Mouse (Mus musculus): ENCODE measurements around the gene Shisa2. TPM values are rescaled to one million over a fixed set of nuclear protein-coding genes. Genes with fewer than 3 reads are reported as not detected.

Shisa2 gene
- 7.1 and 8.7 TPM in 2 replicates for polyA plus RNA-seq (2015; fragmentation: Nextera tagmentation; extraction: Ambion mirVana)

DNA sequence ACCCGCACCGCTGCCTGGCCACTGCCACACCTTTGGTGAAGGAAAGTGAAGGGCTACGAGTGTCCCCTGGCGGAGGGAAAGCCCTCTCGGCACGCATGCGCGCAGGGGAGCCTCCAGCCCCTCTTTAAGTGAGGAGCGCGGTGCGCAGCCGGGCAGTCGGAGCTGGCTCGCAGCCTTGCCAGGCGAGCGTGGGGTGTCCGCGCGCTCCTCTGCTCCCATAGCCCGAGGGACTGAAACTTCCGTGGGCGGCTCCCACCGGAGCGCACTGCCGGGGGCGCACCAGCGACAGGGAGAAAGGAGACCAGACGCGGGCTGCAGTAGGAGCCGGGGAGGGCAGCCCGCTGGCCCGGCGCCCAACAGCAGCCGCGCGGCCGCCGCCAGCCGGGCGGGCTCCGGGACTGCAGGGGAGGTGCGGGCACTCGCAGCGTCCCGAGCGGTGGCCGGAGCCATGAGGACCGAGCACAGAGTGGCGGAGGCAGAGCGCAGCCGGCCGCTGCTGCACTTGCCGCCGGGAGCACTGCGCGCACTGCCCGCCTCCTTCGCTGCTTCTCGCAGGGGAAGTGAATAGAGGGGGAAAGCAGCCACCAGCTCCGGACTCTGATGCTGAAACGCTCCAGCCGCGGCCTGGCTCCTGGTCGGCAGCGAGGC lies at the start of gene Shisa2:
Shisa2 (plus strand) TSS at position 151 of the 648 bp plus-strand sequence.
- peak within 1 kb of the TSS; percentile 82 for H3K27ac ChIP-seq (ENCODE audit: low read length)
- peak within 1 kb of the TSS; percentile 73 for H3K9ac ChIP-seq (ENCODE audit: low read length)
- peak within 1 kb of the TSS; percentile 86 for H3K4me2 ChIP-seq (ENCODE audit: low read depth, low read length)
- peaks cover 19% of the 10 kb centered on the region for H3K4me1 ChIP-seq (replicated peaks; ENCODE audit: control insufficient read depth, insufficient read depth, low read length)
- peaks cover 8% of the 10 kb centered on the region; the same call in 1 of the 2 replicates for H3K27me3 ChIP-seq (ENCODE audit: control insufficient read depth, insufficient read depth, low read depth, low read length)
- H3K4me3 ChIP-seq (ENCODE audit: low read length) = peak within 1 kb of the TSS; percentile 71
- no peaks in the 10 kb centered on the region for H3K36me3 ChIP-seq (ENCODE audit: control insufficient read depth, insufficient read depth, low read length)
- under 1% methylated on average over 54 of the region's 65 CpGs for WGBS
- no peaks in the 10 kb centered on the region for H3K9me3 ChIP-seq (ENCODE audit: control insufficient read depth, low read length)
- peak; percentile 85 for ATAC-seq (ENCODE audit: low read depth)

DNA sequence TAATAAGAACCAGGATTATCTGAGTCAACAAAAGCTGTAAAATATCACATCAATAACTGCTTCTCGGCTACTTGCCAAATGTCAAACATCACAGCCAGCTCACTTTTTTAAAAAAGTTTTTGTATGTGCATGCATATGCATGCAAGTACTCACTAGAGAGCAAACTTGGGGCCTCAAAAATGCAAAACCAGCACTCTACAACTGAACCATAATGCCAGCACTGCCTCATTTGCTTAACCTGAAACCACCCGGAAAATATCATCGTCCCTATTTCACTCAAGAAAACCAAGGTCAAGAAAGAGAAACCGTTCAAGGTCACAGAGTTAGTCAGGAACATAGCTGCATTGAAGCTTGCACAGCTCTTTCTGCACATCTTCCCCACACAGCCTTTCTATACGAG lies 48.7 kb upstream of the Shisa2 start:
- Histone ChIP-seq H3K4me3 (ENCODE audit: low read length) (no peak overlapping the region), H3K4me1 (replicated peaks; ENCODE audit: control insufficient read depth, insufficient read depth, low read length) (no peaks in the 10 kb centered on the region), H3K27me3 (ENCODE audit: control insufficient read depth, insufficient read depth, low read depth, low read length) (no peaks in the 10 kb centered on the region), H3K36me3 (ENCODE audit: control insufficient read depth, insufficient read depth, low read length) (peaks cover 12% of the 10 kb centered on the region), H3K27ac (ENCODE audit: low read length) (no peak overlapping the region), H3K9ac (ENCODE audit: low read length) (no peak overlapping the region), H3K4me2 (ENCODE audit: low read depth, low read length) (no peak overlapping the region), H3K9me3 (ENCODE audit: control insufficient read depth, low read length) (no peaks in the 10 kb centered on the region)
- 89% methylated on average over 5 of the region's 5 CpGs for WGBS
- ATAC-seq (ENCODE audit: low read depth) = no peak

GRCm38 (mm10) chr14:59590614-59591013 lies 34.5 kb upstream of the Shisa2 start:
- ATAC-seq (ENCODE audit: low read depth) = no peak
- no peaks in the 10 kb centered on the region for H3K4me1 ChIP-seq (replicated peaks; ENCODE audit: control insufficient read depth, insufficient read depth, low read length)
- H3K4me3 ChIP-seq (ENCODE audit: low read length) = no peak overlapping the region
- no peaks in the 10 kb centered on the region for H3K9me3 ChIP-seq (ENCODE audit: control insufficient read depth, low read length)
- no peak overlapping the region for H3K27ac ChIP-seq (ENCODE audit: low read length)
- H3K9ac ChIP-seq (ENCODE audit: low read length) = no peak overlapping the region
- H3K36me3 ChIP-seq (ENCODE audit: control insufficient read depth, insufficient read depth, low read length) = peaks cover 39% of the 10 kb centered on the region
- WGBS = 55% methylated on average over 1 of the region's 1 CpGs
- no peak overlapping the region for H3K4me2 ChIP-seq (ENCODE audit: low read depth, low read length)
- H3K27me3 ChIP-seq (ENCODE audit: control insufficient read depth, insufficient read depth, low read depth, low read length) = no peaks in the 10 kb centered on the region

DNA sequence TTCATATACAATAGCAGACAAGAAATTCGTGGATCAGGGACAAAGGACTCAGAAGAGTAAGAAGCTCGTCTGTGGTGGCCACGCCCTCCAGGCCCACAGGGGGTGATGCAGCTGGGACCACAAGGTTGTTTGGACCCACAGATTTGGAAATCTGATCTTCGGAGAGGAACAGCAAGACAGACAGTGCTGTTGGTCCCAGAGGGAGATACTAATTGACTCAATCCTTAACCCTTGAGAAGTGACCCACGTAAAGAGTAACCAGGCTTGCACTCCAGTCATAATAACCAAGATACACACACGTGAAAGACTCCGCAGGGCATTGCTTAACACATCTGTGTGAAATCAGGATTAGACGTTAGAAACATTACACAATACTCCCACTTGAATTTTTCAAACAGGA lies 33.2 kb upstream of the Shisa2 start:
- no peaks in the 10 kb centered on the region for H3K27me3 ChIP-seq (ENCODE audit: control insufficient read depth, insufficient read depth, low read depth, low read length)
- WGBS = 83% methylated on average over 8 of the region's 8 CpGs
- peaks cover 4% of the 10 kb centered on the region for H3K4me1 ChIP-seq (replicated peaks; ENCODE audit: control insufficient read depth, insufficient read depth, low read length)
- no peaks in the 10 kb centered on the region for H3K9me3 ChIP-seq (ENCODE audit: control insufficient read depth, low read length)
- no peak overlapping the region for H3K4me3 ChIP-seq (ENCODE audit: low read length)
- ATAC-seq (ENCODE audit: low read depth) = no peak
- H3K9ac ChIP-seq (ENCODE audit: low read length) = no peak overlapping the region
- H3K4me2 ChIP-seq (ENCODE audit: low read depth, low read length) = no peak overlapping the region
- H3K36me3 ChIP-seq (ENCODE audit: control insufficient read depth, insufficient read depth, low read length) = peaks cover 32% of the 10 kb centered on the region
- H3K27ac ChIP-seq (ENCODE audit: low read length) = no peak overlapping the region

GRCm38 (mm10) chr14:59592593-59592992 lies 32.5 kb upstream of the Shisa2 start:
- Histone ChIP-seq H3K36me3 (ENCODE audit: control insufficient read depth, insufficient read depth, low read length) (peaks cover 32% of the 10 kb centered on the region), H3K9me3 (ENCODE audit: control insufficient read depth, low read length) (no peaks in the 10 kb centered on the region), H3K27me3 (ENCODE audit: control insufficient read depth, insufficient read depth, low read depth, low read length) (no peaks in the 10 kb centered on the region), H3K4me2 (ENCODE audit: low read depth, low read length) (no peak overlapping the region), H3K9ac (ENCODE audit: low read length) (no peak overlapping the region), H3K4me1 (replicated peaks; ENCODE audit: control insufficient read depth, insufficient read depth, low read length) (peaks cover 6% of the 10 kb centered on the region), H3K27ac (ENCODE audit: low read length) (no peak overlapping the region), H3K4me3 (ENCODE audit: low read length) (no peak overlapping the region)
- ATAC-seq (ENCODE audit: low read depth) = no peak
- WGBS = 90% methylated on average over 3 of the region's 3 CpGs

GRCm38 (mm10) chr14:59594988-59595387 lies 30.1 kb upstream of the Shisa2 start:
- no peaks in the 10 kb centered on the region for H3K9me3 ChIP-seq (ENCODE audit: control insufficient read depth, low read length)
- H3K27me3 ChIP-seq (ENCODE audit: control insufficient read depth, insufficient read depth, low read depth, low read length) = no peaks in the 10 kb centered on the region
- H3K4me3 ChIP-seq (ENCODE audit: low read length) = no peak overlapping the region
- peaks cover 15% of the 10 kb centered on the region for H3K36me3 ChIP-seq (ENCODE audit: control insufficient read depth, insufficient read depth, low read length)
- ATAC-seq (ENCODE audit: low read depth) = no peak
- WGBS = 91% methylated on average over 3 of the region's 3 CpGs
- H3K9ac ChIP-seq (ENCODE audit: low read length) = no peak overlapping the region
- no peak overlapping the region for H3K4me2 ChIP-seq (ENCODE audit: low read depth, low read length)
- H3K27ac ChIP-seq (ENCODE audit: low read length) = no peak overlapping the region
- H3K4me1 ChIP-seq (replicated peaks; ENCODE audit: control insufficient read depth, insufficient read depth, low read length) = peaks cover 11% of the 10 kb centered on the region

GRCm38 (mm10) chr14:59597398-59598259 lies 27.5 kb upstream of the Shisa2 start, which contains the start of gene Cdadc1:
Gene Cdadc1 (minus strand): TSS chr14:59597959.
- peak; percentile 91 for ATAC-seq (ENCODE audit: low read depth)
- peak within 1 kb of the TSS; percentile 81 for H3K4me3 ChIP-seq (ENCODE audit: low read length)
- no peaks in the 10 kb centered on the region for H3K9me3 ChIP-seq (ENCODE audit: control insufficient read depth, low read length)
- H3K4me1 ChIP-seq (replicated peaks; ENCODE audit: control insufficient read depth, insufficient read depth, low read length) = peaks cover 11% of the 10 kb centered on the region
- under 1% methylated on average over 37 of the region's 48 CpGs for WGBS
- peak within 1 kb of the TSS; percentile 35; the same call in 1 of the 2 replicates for H3K27ac ChIP-seq (ENCODE audit: low read length)
- peaks cover 6% of the 10 kb centered on the region for H3K36me3 ChIP-seq (ENCODE audit: control insufficient read depth, insufficient read depth, low read length)
- no peaks in the 10 kb centered on the region for H3K27me3 ChIP-seq (ENCODE audit: control insufficient read depth, insufficient read depth, low read depth, low read length)
- peak within 1 kb of the TSS; percentile 83 for H3K9ac ChIP-seq (ENCODE audit: low read length)
- H3K4me2 ChIP-seq (ENCODE audit: low read depth, low read length) = peak within 1 kb of the TSS; percentile 83

DNA sequence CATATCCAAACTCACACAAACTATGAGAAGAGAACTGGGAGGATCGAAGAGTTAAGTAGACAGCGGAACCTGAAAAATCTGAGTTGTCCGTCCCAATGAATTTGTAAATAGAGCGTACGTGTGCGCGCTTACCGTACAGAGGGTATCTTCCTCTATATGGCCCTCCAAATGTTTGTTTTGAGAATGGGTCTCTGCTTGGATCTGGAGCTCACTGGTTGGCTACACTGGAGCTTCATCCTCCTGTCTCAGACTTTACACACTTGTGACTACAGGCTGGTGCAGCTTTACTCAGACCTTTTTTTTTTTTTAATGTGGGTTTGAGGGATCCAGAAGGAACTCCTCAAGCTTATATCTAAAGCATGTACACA lies 26.9 kb upstream of the Shisa2 start:
- H3K27ac ChIP-seq (ENCODE audit: low read length) = peak overlapping the region; percentile 35; the same call in 1 of the 2 replicates

GRCm38 (mm10) chr14:59604002-59604645 lies 21.0 kb upstream of the Shisa2 start:
- no peak for ATAC-seq (ENCODE audit: low read depth)
- Histone ChIP-seq H3K9ac (ENCODE audit: low read length) (no peak overlapping the region), H3K9me3 (ENCODE audit: control insufficient read depth, low read length) (no peaks in the 10 kb centered on the region), H3K27me3 (ENCODE audit: control insufficient read depth, insufficient read depth, low read depth, low read length) (peaks cover 2% of the 10 kb centered on the region; the same call in 1 of the 2 replicates), H3K27ac (ENCODE audit: low read length) (no peak overlapping the region), H3K4me1 (replicated peaks; ENCODE audit: control insufficient read depth, insufficient read depth, low read length) (no peaks in the 10 kb centered on the region), H3K36me3 (ENCODE audit: control insufficient read depth, insufficient read depth, low read length) (no peaks in the 10 kb centered on the region), H3K4me2 (ENCODE audit: low read depth, low read length) (no peak overlapping the region), H3K4me3 (ENCODE audit: low read length) (no peak overlapping the region)
- 48% methylated on average over 5 of the region's 5 CpGs for WGBS

More for the DNA sequence above, 26.9 kb upstream of the Shisa2 start:
- H3K9ac ChIP-seq (ENCODE audit: low read length) = peak overlapping the region; percentile 83
- peaks cover 11% of the 10 kb centered on the region for H3K4me1 ChIP-seq (replicated peaks; ENCODE audit: control insufficient read depth, insufficient read depth, low read length)
- peak; percentile 36 for ATAC-seq (ENCODE audit: low read depth)
- H3K4me3 ChIP-seq (ENCODE audit: low read length) = peak overlapping the region; percentile 81
- WGBS = under 1% methylated on average over 8 of the region's 8 CpGs
- H3K4me2 ChIP-seq (ENCODE audit: low read depth, low read length) = peak overlapping the region; percentile 74
- peaks cover 5% of the 10 kb centered on the region for H3K36me3 ChIP-seq (ENCODE audit: control insufficient read depth, insufficient read depth, low read length)
- H3K9me3 ChIP-seq (ENCODE audit: control insufficient read depth, low read length) = no peaks in the 10 kb centered on the region
- H3K27me3 ChIP-seq (ENCODE audit: control insufficient read depth, insufficient read depth, low read depth, low read length) = peaks cover 2% of the 10 kb centered on the region; the same call in 1 of the 2 replicates
